Mouse (Mus musculus): ENCODE measurements around the gene Ap1m1. TPM values are rescaled to one million over a fixed set of nuclear protein-coding genes. Genes with fewer than 3 reads are reported as not detected.

Gene Ap1m1
- polyA plus RNA-seq, 1 experiment from 2014 or later, result 118 TPM

DNA sequence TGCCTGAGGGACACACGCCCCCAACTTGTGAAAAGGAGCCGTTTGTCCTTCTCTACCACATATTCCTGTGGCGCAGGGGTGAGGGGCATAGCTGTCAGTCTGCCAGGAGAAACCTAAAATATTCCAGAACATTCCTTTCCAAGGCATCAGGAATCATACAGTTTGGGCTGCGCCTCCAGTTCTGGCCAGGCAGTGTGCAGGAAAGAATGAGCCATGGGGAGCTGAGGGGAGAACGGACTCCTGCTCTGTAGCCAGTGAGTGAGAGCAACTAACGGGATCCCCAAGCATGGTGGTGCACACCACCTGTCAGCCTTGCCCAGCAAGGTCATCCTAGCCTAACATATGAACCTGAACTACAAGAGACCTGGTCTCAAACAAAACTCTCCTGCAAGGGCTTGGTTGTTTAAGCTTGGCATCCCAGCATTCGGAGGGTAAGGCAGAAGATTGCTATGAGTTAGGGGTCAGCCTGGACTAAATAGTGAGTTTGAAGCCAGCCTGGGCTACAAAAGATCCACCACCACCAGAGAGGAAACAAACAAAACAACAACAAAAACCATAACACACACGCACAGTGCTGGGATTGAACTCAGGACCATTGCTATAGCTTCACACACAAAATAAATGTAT, 63.3 kb downstream of the Ap1m1 start:
- H3K27me3 ChIP-seq (ENCODE audit: control insufficient read depth, insufficient read depth, low read length), result no peaks in the 10 kb centered on the region
- no peaks in the 10 kb centered on the region for H3K4me1 ChIP-seq (ENCODE audit: control insufficient read depth, insufficient read depth, low read length)
- no peak overlapping the region for H3K4me3 ChIP-seq (ENCODE audit: low read depth, low read length)
- H3K9me3 ChIP-seq (ENCODE audit: control insufficient read depth, low read length), result no peaks in the 10 kb centered on the region
- no peak overlapping the region for H3K9ac ChIP-seq (ENCODE audit: low read length)
- ATAC-seq (ENCODE audit: insufficient number of reproducible peaks, low FRiP score, low TSS enrichment, low read depth), result no peak
- no peak overlapping the region for H3K27ac ChIP-seq (replicated peaks; ENCODE audit: low read depth, low read length)
- no peak for DNase-seq (ENCODE audit: low spot score)
- no peaks in the 10 kb centered on the region for H3K36me3 ChIP-seq (ENCODE audit: control insufficient read depth, insufficient read depth, low read length)
- WGBS, result 69% methylated on average over 8 of the region's 8 CpGs
- H3K4me2 ChIP-seq (ENCODE audit: low read depth, severe bottlenecking), result no peak overlapping the region

DNA sequence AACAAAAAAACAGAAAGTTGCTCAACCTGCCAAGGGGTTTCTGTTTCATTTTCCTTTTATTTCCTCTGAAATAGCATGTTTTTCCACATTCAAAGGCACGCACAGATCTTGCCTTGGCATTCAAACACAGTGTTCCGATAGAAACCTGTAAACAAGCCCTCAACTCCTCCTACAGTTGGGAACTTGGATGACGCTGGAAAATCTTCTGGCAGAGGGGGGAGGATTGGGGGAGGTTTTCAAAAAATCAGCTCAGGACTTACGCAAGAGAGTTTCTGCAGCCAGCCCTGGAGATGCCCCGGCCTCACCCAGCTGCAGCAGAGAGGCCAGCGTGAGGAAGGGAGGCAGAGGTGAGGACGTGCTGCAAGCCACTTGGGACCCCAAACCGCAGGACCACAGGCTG, 63.8 kb downstream of the Ap1m1 start:
- Histone ChIP-seq H3K4me1 (ENCODE audit: control insufficient read depth, insufficient read depth, low read length) (no peaks in the 10 kb centered on the region), H3K27me3 (ENCODE audit: control insufficient read depth, insufficient read depth, low read length) (no peaks in the 10 kb centered on the region), H3K9me3 (ENCODE audit: control insufficient read depth, low read length) (no peaks in the 10 kb centered on the region), H3K36me3 (ENCODE audit: control insufficient read depth, insufficient read depth, low read length) (no peaks in the 10 kb centered on the region), H3K9ac (ENCODE audit: low read length) (no peak overlapping the region), H3K27ac (replicated peaks; ENCODE audit: low read depth, low read length) (no peak overlapping the region), H3K4me3 (ENCODE audit: low read depth, low read length) (no peak overlapping the region), H3K4me2 (ENCODE audit: low read depth, severe bottlenecking) (no peak overlapping the region)
- DNase-seq (ENCODE audit: low spot score), result no peak
- ATAC-seq (ENCODE audit: insufficient number of reproducible peaks, low FRiP score, low TSS enrichment, low read depth), result no peak
- 68% methylated on average over 8 of the region's 8 CpGs for WGBS

DNA sequence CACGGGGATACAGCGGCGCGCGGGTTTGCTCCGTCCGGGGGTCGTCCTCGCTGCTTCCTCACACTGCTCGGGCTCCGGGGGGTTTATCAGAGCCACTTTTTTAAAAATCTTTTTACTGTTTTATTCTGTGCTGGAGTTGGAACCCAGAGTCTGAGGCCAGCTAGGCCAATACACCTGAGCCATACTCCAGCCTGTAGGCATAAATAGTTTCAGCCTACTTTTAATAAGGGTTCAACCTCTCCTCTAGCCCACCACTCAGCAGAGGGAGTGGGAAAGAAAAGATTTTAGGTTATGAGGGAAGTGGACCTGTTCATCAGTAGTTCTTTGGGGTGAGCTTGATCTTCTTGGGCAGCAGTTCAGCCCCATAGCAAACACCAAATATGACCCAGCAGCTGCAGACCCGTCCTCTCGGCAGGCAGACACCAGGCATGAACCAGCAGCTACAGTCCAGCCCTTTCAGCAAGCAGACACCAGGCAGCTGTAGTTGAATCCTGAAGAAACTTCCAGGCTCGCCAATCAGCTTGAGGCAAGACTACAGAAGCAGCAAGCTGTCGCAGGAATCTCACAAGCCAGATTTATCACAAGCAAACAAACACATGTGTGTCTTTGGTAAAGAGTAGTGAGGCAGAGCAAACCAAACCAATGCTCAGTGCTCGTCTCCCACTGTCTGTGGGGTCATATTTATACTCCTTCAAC, 65.5 kb downstream of the Ap1m1 start, which contains the start of gene Gm10282:
Gm10282 (minus strand) TSS at position 51 of the 696 bp plus-strand sequence.
- Histone ChIP-seq H3K4me2 (ENCODE audit: low read depth, severe bottlenecking) (no peak within 1 kb of the TSS), H3K9ac (ENCODE audit: low read length) (no peak within 1 kb of the TSS), H3K4me3 (ENCODE audit: low read depth, low read length) (no peak within 1 kb of the TSS), H3K27ac (replicated peaks; ENCODE audit: low read depth, low read length) (no peak within 1 kb of the TSS), H3K4me1 (ENCODE audit: control insufficient read depth, insufficient read depth, low read length) (no peaks in the 10 kb centered on the region), H3K27me3 (ENCODE audit: control insufficient read depth, insufficient read depth, low read length) (no peaks in the 10 kb centered on the region), H3K36me3 (ENCODE audit: control insufficient read depth, insufficient read depth, low read length) (no peaks in the 10 kb centered on the region), H3K9me3 (ENCODE audit: control insufficient read depth, low read length) (no peaks in the 10 kb centered on the region)
- WGBS, result 80% methylated on average over 12 of the region's 16 CpGs
- ATAC-seq (ENCODE audit: insufficient number of reproducible peaks, low FRiP score, low TSS enrichment, low read depth) (no peak), DNase-seq (ENCODE audit: low spot score) (no peak)

DNA sequence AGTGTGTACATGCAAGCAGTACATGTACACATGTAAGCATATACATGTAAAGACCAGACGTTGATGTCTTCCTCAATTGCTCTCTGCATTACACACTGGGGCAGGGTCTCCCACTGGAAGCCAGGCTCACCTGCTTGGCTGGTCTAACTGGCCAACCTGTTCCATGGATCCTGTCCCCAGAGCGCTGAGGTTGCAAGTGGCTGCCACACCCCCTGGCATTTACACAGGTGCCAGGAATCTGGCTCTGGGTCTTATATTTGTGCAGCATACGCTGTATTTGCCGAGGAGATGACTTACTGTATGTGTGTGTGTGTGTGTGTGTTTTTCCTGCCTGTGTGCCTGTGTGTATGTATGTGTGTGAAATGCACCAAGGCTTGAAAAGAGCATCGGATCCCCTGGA, 67.1 kb downstream of the Ap1m1 start:
- Histone ChIP-seq H3K9ac (ENCODE audit: low read length) (no peak overlapping the region; the same call in 1 of the 2 replicates), H3K27ac (replicated peaks; ENCODE audit: low read depth, low read length) (no peak overlapping the region), H3K4me2 (ENCODE audit: low read depth, severe bottlenecking) (no peak overlapping the region), H3K4me1 (ENCODE audit: control insufficient read depth, insufficient read depth, low read length) (no peaks in the 10 kb centered on the region), H3K4me3 (ENCODE audit: low read depth, low read length) (no peak overlapping the region), H3K9me3 (ENCODE audit: control insufficient read depth, low read length) (no peaks in the 10 kb centered on the region), H3K36me3 (ENCODE audit: control insufficient read depth, insufficient read depth, low read length) (no peaks in the 10 kb centered on the region), H3K27me3 (ENCODE audit: control insufficient read depth, insufficient read depth, low read length) (no peaks in the 10 kb centered on the region)
- ATAC-seq (ENCODE audit: insufficient number of reproducible peaks, low FRiP score, low TSS enrichment, low read depth) (no peak), DNase-seq (ENCODE audit: low spot score) (no peak)
- WGBS, result 88% methylated on average over 5 of the region's 5 CpGs

Other genes starting within 250 kb of the Ap1m1 start
- gene Cyp4f18, start 230.4 kb upstream of the Ap1m1 start, polyA plus RNA-seq (2014; fragmentation: Nextera tagmentation; extraction: Ambion mirVana), result 0.30 and 1.0 TPM in 2 replicates
- gene Olfr372, start 198.8 kb upstream of the Ap1m1 start, polyA plus RNA-seq (2014; fragmentation: Nextera tagmentation; extraction: Ambion mirVana), result not detected in 2 replicates
- 0.04 TPM in 1 of 2 replicates, not detected in the other for gene Olfr373, start 156.8 kb upstream of the Ap1m1 start, polyA plus RNA-seq (2014; fragmentation: Nextera tagmentation; extraction: Ambion mirVana)
- gene Olfr374, start 133.0 kb upstream of the Ap1m1 start, polyA plus RNA-seq (2014; fragmentation: Nextera tagmentation; extraction: Ambion mirVana), result not detected in 2 replicates
- 789 and 800 TPM in 2 replicates for gene Tpm4, start 105.0 kb upstream of the Ap1m1 start, polyA plus RNA-seq (2014; fragmentation: Nextera tagmentation; extraction: Ambion mirVana)
- 98.8 and 123 TPM in 2 replicates for gene Rab8a, start 78.8 kb upstream of the Ap1m1 start, polyA plus RNA-seq (2014; fragmentation: Nextera tagmentation; extraction: Ambion mirVana)
- 0.20 TPM in 1 of 2 replicates, not detected in the other for gene Hsh2d, start 50.4 kb upstream of the Ap1m1 start, polyA plus RNA-seq (2014; fragmentation: Nextera tagmentation; extraction: Ambion mirVana)
- not detected in 2 replicates for gene Cib3, start 27.2 kb upstream of the Ap1m1 start, polyA plus RNA-seq (2014; fragmentation: Nextera tagmentation; extraction: Ambion mirVana)
- gene Gm11034, start 26.4 kb upstream of the Ap1m1 start, polyA plus RNA-seq (2014; fragmentation: Nextera tagmentation; extraction: Ambion mirVana), result not detected in 2 replicates
- gene Fam32a, start 20.3 kb upstream of the Ap1m1 start, polyA plus RNA-seq (2014; fragmentation: Nextera tagmentation; extraction: Ambion mirVana), result 66.1 and 69.3 TPM in 2 replicates
- 36.7 and 36.8 TPM in 2 replicates for gene Gm10282, start 65.2 kb downstream of the Ap1m1 start, polyA plus RNA-seq (2014; fragmentation: Nextera tagmentation; extraction: Ambion mirVana)
- 3.1 and 4.2 TPM in 2 replicates for gene Klf2, start 79.0 kb downstream of the Ap1m1 start, polyA plus RNA-seq (2014; fragmentation: Nextera tagmentation; extraction: Ambion mirVana)
- 82.2 and 83.7 TPM in 2 replicates for gene Eps15l1, start 181.4 kb downstream of the Ap1m1 start, polyA plus RNA-seq (2014; fragmentation: Nextera tagmentation; extraction: Ambion mirVana)
- 0.79 and 1.5 TPM in 2 replicates for gene Calr3, start 203.9 kb downstream of the Ap1m1 start, polyA plus RNA-seq (2014; fragmentation: Nextera tagmentation; extraction: Ambion mirVana)
- 13.5 and 14.8 TPM in 2 replicates for gene 1700030K09Rik, start 203.9 kb downstream of the Ap1m1 start, polyA plus RNA-seq (2014; fragmentation: Nextera tagmentation; extraction: Ambion mirVana)
- 75.7 and 91.6 TPM in 2 replicates for gene Cherp, start 235.2 kb downstream of the Ap1m1 start, polyA plus RNA-seq (2014; fragmentation: Nextera tagmentation; extraction: Ambion mirVana)

Measured in limb, embryonic 11.5 days (tissue).